Mouse (Mus musculus) frontal cortex, postnatal 36 days (tissue): Measurements from ENCODE around the gene Epas1.

Source experiments
- DNase-seq, 2 experiments: peaks; one replicate each; pipeline ENCODE4 v3.0.0; 2022; ENCODE audit warnings: low spot score in 2 of 2

Epas1 gene

DNA sequence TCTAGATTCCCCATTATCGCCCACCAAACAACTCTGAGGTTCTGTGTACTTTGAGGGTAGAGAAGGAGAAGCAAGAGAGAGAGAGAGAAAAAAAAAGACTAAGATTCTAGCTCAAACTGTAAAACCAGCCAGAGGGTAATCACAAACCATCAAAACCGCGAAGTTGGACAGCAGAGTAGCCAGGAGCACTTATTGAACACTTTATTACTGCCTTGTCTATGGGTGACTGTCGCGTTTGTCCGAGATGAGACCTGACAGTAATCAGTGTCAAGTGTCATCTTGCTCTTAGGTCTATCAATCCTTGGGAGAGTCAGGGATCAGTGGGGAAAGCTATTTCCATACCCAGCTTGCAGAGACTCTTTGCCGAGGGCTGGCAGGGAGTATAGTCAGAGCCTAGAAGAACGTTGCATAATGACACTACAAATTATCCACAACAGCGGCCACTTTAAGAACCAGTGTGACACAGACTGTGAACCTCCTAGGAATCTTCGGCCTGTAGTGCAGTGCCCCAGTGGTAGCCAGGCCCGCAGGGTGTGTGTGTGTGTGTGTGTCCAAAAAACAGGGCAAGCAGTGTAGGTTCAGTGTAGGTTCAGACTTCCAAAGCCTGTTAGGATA lies 2.2 kb downstream of the Epas1 start:
- DNase-seq: no peak

DNA sequence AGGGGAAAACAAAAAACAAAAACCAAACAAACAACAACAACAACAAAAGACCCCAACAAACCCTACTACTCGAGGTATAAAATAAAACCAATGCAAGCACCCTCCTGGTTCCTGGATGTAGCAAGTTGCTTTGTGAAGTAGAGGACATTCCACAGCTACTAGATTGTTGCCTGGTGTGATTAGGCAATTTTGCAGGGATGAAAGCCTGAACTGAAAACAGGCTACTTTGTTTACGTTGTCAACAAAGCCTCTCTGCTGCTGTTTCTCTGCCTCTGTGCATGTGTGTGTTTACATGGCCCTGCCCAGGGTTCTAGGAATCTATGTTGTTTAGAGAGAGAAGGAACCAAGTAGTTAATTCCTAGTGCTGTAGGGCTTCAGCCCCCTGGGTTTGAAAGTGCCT lies 4.1 kb downstream of the Epas1 start:
- no peak for DNase-seq

DNA sequence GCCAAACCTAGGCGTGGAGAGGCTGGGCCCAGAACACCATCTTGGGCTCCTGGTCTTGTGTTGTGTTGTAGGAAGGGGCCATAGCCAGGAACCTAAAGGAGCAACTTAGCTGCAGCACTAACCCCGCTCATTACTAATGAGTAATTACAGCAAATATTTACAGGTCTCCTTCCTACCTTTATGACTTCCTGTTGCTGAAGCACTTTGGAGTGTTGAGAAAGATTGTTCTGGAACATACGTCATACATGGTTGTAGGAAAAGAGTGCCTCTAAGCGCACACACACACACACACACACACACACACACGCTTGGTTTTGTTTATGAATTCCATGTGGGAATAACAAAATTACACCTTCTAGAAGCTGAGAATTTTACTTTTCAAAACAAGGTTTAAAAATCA lies 8.4 kb downstream of the Epas1 start:
- no peak for DNase-seq

DNA sequence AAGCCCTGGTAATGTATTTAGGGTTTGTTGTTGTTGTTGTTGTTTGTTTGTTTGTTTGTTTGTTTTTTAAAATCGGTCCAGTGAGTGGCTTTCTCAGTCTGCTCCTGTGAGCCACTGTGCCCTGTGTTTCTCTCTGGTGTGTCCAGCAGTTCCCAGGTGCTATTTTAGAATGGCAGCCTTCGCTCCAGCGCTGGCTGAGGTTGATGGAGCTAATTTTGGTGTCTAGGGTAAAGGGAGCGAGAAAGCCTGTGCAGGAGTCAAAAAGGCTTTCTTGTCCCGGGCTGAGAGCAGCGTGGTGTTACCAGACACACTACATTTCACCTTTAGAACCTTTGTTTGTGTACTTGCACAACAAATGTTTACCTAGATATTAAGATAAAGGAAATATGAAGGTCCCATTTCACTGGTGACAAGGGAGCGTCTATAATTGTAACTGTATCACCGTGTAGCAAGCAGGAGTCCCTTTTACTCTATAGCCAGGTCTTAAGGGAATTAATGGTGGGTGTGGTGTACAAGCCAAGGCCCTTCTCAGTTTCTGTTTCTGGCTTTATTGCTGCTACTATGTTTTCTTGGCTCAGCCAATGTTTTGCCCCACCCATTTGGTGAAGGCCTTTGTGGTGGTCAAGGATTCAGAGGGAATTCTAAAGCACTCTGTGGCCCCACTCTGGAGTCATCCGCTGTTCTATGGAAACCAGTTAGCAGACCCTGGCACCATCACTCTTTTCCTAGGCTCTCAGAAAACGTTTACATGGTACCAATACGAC lies 9.2 kb downstream of the Epas1 start:
- DNase-seq: no peak

DNA sequence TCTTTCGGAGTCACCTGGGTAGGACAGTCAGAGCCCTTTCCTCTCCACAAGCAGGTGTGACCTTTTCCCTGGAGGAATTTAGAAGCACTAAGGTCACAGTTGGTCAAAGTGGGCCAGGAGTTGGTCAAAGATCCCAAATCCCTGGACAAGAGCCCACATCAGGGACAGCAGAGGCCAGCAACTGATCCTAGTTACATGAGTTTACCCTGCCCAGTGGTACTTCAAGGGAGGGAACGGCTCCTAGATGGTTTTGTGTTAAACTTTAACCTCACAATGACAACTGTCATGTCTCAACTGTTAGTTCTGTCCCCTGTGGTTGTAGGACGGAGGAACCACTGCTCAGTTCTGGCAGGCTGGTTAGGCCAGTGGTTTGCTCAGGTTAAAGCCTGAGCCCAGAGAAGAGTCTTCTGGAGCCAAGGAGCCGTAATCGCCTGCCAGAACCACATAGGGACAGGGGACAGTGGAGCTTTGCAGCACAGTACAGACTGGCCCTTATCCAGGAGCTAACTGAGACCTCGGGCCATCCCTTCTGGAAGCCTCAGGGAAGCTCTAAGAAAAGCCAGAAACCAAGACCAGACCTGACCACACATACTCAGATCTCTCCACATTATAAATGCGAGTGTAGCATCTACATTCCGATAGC lies 12.4 kb downstream of the Epas1 start:
- no peak for DNase-seq

- no peak for DNase-seq
Measured at GRCm38 (mm10) chr17:86766412-86766811, 12.9 kb downstream of the Epas1 start.

DNA sequence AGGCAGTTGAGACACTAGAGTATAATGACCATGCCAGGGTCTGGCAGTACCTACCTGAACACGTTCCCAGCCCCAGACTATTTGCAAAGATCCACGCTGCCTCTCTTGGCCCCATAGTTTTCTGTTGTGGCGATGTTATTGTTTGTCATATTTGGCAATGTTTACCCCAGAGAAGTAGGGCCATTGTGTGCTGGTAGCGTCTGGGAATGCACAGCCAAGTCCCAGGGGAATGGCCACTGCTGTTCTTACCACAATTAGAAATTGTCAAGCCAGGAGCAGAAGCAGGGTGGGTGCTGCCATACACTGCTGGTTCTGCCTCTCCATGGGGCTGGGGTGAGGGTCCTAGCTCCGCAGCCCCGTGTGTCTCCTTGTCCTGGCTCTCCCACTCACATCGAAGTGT lies 15.1 kb downstream of the Epas1 start:
- no peak for DNase-seq

- DNase-seq: no peak
Measured at GRCm38 (mm10) chr17:86769330-86770211, 16.1 kb downstream of the Epas1 start.

- no peak for DNase-seq
Measured at GRCm38 (mm10) chr17:86770848-86771247, 17.3 kb downstream of the Epas1 start.

DNA sequence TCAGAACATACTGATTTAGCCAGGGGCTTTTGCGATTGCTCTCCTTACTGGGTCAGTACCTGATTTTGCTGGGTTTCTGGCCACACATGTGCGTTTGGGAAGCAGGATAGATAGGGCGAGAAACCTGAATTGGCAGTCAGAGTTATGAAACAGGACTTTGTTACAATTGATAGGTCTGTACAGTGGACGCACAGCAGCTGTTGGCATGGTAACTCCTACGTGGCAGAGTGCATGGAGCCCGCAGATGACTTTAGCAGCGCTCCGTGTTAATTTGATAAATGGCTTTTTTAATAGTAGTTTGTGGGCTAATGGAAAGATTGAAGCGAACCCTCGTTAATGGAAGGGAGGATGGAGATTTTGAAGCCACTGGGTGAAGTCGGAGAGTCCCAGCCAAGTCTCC lies 18.5 kb downstream of the Epas1 start:
- DNase-seq: no peak

DNA sequence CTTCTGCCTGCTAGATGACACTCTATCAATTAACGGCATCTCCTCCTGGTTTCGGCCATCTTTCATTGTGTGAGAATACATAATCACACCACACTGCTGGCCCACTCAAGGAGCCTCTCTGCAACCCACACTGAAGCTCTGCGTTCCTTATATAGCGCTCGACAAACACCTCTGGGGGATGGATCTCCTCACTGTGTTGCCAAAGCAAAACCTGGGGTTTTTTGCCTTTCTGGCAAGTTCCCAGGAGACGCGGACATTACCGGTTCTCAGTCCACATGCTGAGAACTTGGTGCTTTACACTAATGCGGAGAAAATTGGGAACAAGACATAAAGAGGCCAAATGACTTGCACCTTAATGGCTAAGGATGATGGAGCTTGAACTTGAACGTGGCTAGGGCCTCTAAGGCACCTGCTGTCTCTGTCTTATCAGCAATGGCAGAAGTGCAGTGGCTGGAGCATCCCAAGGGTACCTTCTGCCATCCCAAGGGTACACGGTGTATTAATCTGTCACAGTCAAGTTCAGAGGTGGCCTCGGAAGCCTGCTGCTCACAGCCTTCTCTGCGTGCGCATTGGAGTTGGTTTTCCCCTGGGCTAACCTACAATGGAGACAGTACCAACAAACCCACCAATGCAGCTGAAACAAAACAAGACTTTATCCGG lies 19.6 kb downstream of the Epas1 start:
- no peak for DNase-seq

- no peak for DNase-seq
Measured at GRCm38 (mm10) chr17:86776538-86776937, 23.0 kb downstream of the Epas1 start.

GRCm38 (mm10) chr17:86778147-86778546 lies 24.6 kb downstream of the Epas1 start:
- DNase-seq: no peak

DNA sequence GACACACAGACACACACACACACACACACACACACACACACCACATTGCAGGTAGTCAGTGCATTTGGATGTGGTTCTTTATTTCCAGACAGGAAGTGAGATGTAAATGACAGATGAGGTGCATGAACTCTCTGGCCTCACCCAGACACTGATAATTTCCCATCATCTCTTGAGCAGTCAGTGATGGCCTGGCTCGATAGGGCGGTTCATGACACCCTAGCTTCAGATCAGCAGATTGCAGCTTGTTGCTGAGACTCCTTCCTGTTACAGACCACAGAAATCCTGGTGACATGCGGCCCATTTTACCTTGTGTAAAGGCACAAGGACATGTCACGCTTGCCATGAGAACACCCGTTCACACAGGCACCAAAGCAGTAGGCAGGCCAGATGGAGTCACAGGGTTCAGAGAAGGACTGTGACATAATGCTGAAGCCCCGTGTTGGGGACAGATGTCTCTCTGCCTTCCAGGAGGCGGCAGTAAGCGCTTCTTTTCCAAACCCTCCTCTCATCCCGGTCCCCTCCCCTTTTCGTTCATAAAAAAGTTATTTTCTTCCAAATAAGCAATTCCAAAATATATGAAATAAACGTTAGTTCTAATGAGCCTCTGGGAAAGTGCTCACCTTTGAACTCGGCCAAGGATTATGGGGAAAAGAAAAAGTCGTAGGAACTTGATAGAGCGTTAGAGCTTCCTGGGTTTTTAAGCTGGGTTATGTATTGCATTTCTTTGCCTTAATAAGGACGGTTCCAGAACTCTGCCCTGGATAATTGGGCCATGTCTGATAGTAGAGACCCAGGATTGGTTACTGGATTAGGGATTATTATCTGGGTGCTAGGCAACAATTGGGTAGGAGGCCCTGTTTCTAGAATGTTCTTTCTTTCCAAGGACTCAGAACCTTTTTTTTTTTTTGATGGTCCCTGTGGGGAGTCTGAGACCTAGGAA lies 26.0 kb downstream of the Epas1 start:
- DNase-seq: no peak

GRCm38 (mm10) chr17:86780708-86781318 lies 27.3 kb downstream of the Epas1 start:
- no peak for DNase-seq

DNA sequence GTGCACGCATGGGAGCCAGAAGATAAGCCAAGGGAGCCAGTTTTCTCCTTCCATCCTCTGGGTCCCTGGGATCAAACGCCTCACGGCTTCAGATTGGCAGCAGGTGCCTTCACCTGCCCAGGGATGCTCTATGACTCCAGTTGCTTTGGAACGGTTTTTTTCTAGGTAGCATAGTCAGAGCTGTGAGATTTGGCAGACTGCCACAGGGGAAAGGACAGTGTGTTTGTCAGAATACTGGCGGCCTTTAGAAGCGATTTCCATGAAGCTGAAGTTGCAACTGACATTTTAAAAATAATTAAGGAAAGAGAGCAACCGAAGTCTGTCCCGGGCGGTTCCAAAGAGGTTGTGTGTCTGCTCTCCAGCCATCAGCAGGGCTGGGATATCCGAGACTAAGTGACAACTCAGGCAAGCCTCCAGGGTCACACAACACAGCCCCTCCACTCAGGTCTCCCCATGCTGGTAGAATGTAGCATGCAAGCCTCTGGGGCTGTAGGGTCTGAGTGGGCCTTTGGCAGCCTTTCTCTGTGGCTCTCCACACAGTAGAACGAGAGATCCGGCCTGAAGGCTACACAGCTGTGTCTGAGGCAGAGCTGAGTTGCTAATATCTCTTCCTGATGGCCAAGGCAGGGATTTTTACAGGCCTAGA lies 28.4 kb downstream of the Epas1 start:
- no peak for DNase-seq

DNA sequence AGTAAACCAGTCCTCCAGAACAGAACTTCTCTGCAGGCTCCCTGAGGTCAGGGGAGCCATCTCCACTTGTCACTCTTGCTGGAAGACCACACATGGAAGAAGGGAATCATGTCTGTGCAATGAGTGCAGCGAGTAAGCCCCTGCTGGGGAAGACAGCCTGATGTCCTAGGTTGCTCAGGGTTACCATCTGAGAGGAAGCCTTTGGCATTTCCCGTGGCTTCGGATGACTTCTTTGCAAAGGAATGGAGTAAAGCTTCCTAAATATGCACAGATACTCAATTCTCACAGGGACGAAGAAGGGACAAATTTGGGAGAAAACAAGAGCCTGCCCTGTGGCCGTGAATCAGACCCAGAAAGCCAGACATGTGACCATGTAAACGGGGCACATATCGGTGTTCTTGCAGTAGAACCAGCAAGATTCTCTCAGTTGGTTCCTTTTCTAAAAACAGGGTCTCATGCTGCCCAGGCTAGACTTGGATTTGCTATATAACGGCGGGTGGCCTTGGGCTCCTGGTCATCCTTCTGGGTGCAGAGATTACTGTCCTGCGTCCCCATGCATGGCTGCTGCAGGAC lies 31.0 kb downstream of the Epas1 start:
- no peak for DNase-seq

- DNase-seq: no peak
Measured at GRCm38 (mm10) chr17:86785612-86786011, 32.1 kb downstream of the Epas1 start.

DNA sequence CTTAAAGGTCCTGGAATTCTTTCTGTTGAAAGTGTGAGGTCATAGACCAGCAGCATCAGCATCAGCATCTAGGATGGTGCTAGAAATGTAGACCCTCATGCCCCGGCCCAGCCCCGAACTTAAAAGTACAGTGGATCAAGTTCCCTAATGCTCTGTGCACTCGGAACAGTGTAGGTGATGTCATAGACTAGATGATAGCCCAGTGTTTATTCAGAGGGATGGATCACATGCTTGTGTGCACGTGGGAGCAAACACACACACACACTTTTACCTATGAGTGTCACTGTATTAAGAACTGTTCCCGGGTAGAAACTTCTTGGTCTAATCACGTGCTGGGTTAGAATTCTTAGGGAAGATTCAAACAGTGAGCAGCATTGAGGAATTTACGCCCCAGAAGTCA lies 33.0 kb downstream of the Epas1 start:
- DNase-seq: no peak
